In genomic region chr9:96649924-96650323, GRCm38 (mm10) we compare ENCODE assay signal across 7 mouse cellular contexts. TPM values are rescaled to one million over a fixed set of nuclear protein-coding genes. Genes with fewer than 3 reads are reported as not detected.
DNase-seq lines count a peak whose midpoint lies in the region; TF ChIP-seq lines count a peak whose summit lies in the region.

No protein-coding gene starts in this region.

- H3ac ChIP-seq in C2C12 (ENCODE audit: control insufficient read depth, insufficient read length, low read depth): no peak overlapping the region

- no peaks in the 10 kb centered on the region for H3K79me3 ChIP-seq in C2C12 (ENCODE audit: low read depth)

- H3K4me3 ChIP-seq in C2C12 (ENCODE audit: insufficient read depth, poor library complexity, severe bottlenecking): no peak overlapping the region

- no peak for TF ChIP-seq CTCF in C2C12 (IDR thresholded peaks at IDR 0.05; ENCODE audit: control insufficient read depth, insufficient read depth, insufficient read length)

- peak; percentile 86 for DNase-seq in 3134 (ENCODE audit: extremely low read depth, insufficient read length, low spot score)
- DNase-seq in cerebellum, adult 9-10 months: peak; percentile 82
- peak; percentile 84 to 90 for DNase-seq in kidney, postnatal 36 days
- DNase-seq in spleen, postnatal 4 days (ENCODE audit: low spot score in 2 of 2): no peak
- no peak for DNase-seq in spleen, postnatal 10 days (ENCODE audit: low spot score in 2 of 2)
- no peak for DNase-seq in layer of hippocampus, adult 11-12 months (ENCODE audit: low spot score)

- no peaks in the 10 kb centered on the region for H3K79me2 ChIP-seq in C2C12 (ENCODE audit: control insufficient read depth, insufficient read depth)

- no peaks in the 10 kb centered on the region for H3K27me3 ChIP-seq in C2C12 (ENCODE audit: control insufficient read depth, insufficient read depth, insufficient read length)

- no peaks in the 10 kb centered on the region for H3K36me3 ChIP-seq in C2C12 (ENCODE audit: control insufficient read depth, insufficient read depth)

TF ChIP-seq in C2C12, 6 proteins besides CTCF, POLR2A, EP300 and RAD21:
- TF ChIP-seq MYOG (IDR thresholded peaks at IDR 0.05; ENCODE audit: control insufficient read depth, extremely low read depth, insufficient read length): no peak
- TF ChIP-seq USF1 (IDR thresholded peaks at IDR 0.05; ENCODE audit: low read depth): no peak
- TF ChIP-seq MAX (IDR thresholded peaks at IDR 0.05): peak; percentile 63
- TF ChIP-seq CEBPB (IDR thresholded peaks at IDR 0.05; ENCODE audit: low read depth): no peak
- TF ChIP-seq MYOD1 (IDR thresholded peaks at IDR 0.05; ENCODE audit: control insufficient read depth, insufficient read length, low read depth): peak; percentile 72
- peak; percentile 72 for TF ChIP-seq FOSL1 (IDR thresholded peaks at IDR 0.05; ENCODE audit: insufficient read depth, low read length, poor library complexity, severe bottlenecking)

RNA-seq across cellular contexts. Expression of gene Rasa2, which starts 18.5 kb away (rescaled TPM):
- polyA plus RNA-seq in C2C12 (2012; fragmentation: generic; extraction: Trizol): 1.5 TPM

Comparison
In these comparisons a context has a peak if more than half of its experiments do, and no peak if none do; other contexts are left out.
1. DNase-seq: peak in 3134 (single experiment), cerebellum, adult 9-10 months (single experiment) and kidney, postnatal 36 days (2 of 2); none in spleen, postnatal 4 days (0 of 2), spleen, postnatal 10 days (0 of 2) and layer of hippocampus, adult 11-12 months (single experiment).